Mouse (Mus musculus) cerebellum, postnatal 4 days (tissue): ENCODE results near the gene Vmn1r84.

Experiments used
- DNase-seq, 2 experiments: peaks; one replicate each; pipeline ENCODE4 v3.0.0; 2022; ENCODE audit warnings: low spot score in 2 of 2, mixed read lengths in 1 of 2

The Vmn1r84 gene

GRCm38 (mm10) chr7:12369173-12369572, at the start of gene Vmn1r84:
Gene Vmn1r84, minus strand, starts transcription at chr7:12369273.
- no peak for DNase-seq

DNA sequence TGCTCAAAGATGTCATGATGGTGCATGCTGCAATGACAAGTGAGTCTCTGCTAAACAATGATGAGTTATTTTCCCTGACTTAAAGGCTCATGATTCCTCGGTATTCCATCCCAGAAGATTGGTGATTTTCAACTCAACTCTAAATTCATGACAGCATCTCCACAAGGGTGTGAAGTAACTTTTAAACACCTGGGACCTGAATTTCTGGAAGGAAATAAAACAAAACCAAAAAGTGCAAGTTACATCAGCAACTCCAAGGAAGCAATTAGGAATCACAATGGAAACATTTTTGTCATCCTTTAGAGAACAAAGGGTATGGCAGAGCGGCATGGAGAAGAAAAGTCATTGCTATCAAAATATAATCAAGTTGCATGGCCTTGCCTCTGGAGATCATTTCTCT, 39.7 kb downstream of the Vmn1r84 start, which contains the start of gene Vmn1r83:
Gene Vmn1r83 (minus strand): TSS at position 101 of the 400 bp plus-strand sequence.
- DNase-seq: no peak
